Mouse (Mus musculus) olfactory bulb, adult 2 months (tissue): ENCODE measurements around the gene Gm11237. TPM values are rescaled to one million over a fixed set of nuclear protein-coding genes. Genes with fewer than 3 reads are reported as not detected.
"Not testable (repeated sequence)": the region's sequence is repeated elsewhere in the genome, so short reads cannot be mapped to it uniquely, and the experiment has no call there.

Source experiments
- H3K27ac ChIP-seq: fragments of 200-500 bp; 2 replicates; pipeline ENCODE4 v1.5.1; 2012; ENCODE audit warnings: low read depth, low read length; ENCODE audit not compliant: insufficient read depth
- H3K4me1 ChIP-seq: fragments of 200-500 bp; 2 replicates; pipeline ENCODE4 v1.6.1; 2012; ENCODE audit warnings: low read length; ENCODE audit not compliant: control insufficient read depth, insufficient read depth
- H3K4me3 ChIP-seq: fragments of 200-500 bp; 2 replicates; pipeline ENCODE4 v1.5.1; 2012; ENCODE audit warnings: mild to moderate bottlenecking, low read depth, low read length, moderate library complexity; ENCODE audit not compliant: insufficient read depth
- CTCF ChIP-seq: fragments of 200-500 bp; IDR thresholded peaks from 2 replicates; pipeline ENCODE4 v1.5.1; 2012; ENCODE audit warnings: low read depth, mild to moderate bottlenecking, low read length, moderate library complexity; ENCODE audit not compliant: insufficient read depth
- POLR2A ChIP-seq: fragments of 200-500 bp; IDR thresholded peaks from 2 replicates; pipeline ENCODE4 v1.6.1; 2012; ENCODE audit warnings: mild to moderate bottlenecking, low read depth, low read length, moderate library complexity; ENCODE audit not compliant: insufficient read depth
- WGBS: fragments of 180-500 bp; shearing (Covaris S2); methylation state at CpG from one replicate; pipeline ENCODE4 v1.1.7; 2018; 5-methylcytosine and 5-hydroxymethylcytosine counted together
- polyA plus RNA-seq: library from polyadenylated mRNA; stranded (reverse); fragments of >200 nt; gene quantifications from 2 replicates; pipeline ENCODE4 v1.2.4, GENCODE M21; 2012; ENCODE audit warnings: low replicate concordance; ENCODE audit not compliant: missing spikeins, insufficient read depth, insufficient read length

Gm11237 gene
- not detected in 2 replicates for polyA plus RNA-seq

GRCm38 (mm10) chr4:73622684-73623083 lies at the start of gene Gm11237:
Gene Gm11237, plus strand, starts transcription at chr4:73622984.
- not testable (repeated sequence) for H3K4me3 ChIP-seq

GRCm38 (mm10) chr4:73599248-73599647 lies 23.5 kb upstream of the Gm11237 start:
- Histone ChIP-seq H3K4me1 (no peaks in the 10 kb centered on the region), H3K4me3 (no peak overlapping the region), H3K27ac (no peak overlapping the region)
- WGBS: 2% methylated on average over 3 of the region's 3 CpGs
- TF ChIP-seq POLR2A: no peak
- no peak for TF ChIP-seq CTCF

More at GRCm38 (mm10) chr4:73622684-73623083, at the start of gene Gm11237:
- not testable (repeated sequence) for H3K4me1 ChIP-seq, H3K27ac ChIP-seq
- no CpG with 5 or more reads among the region's 3 CpGs for WGBS

- H3K4me3 ChIP-seq, H3K4me1 ChIP-seq, H3K27ac ChIP-seq: not testable (repeated sequence)
- WGBS: no CpG with 5 or more reads among the region's 3 CpGs
These were observed 15.2 kb upstream of the Gm11237 start, which contains the start of gene Gm11238 for GRCm38 (mm10) chr4:73607581-73607980. Gene Gm11238, plus strand, starts transcription at chr4:73607881.

GRCm38 (mm10) chr4:73637821-73638220 lies 15.0 kb downstream of the Gm11237 start, which contains the start of gene Gm11236:
Gene Gm11236, plus strand, starts transcription at chr4:73638121.
- H3K4me1 ChIP-seq, H3K27ac ChIP-seq, H3K4me3 ChIP-seq: not testable (repeated sequence)
- no CpG with 5 or more reads among the region's 4 CpGs for WGBS

- not testable (repeated sequence) for H3K4me3 ChIP-seq, H3K27ac ChIP-seq, H3K4me1 ChIP-seq
- 92% methylated on average over 4 of the region's 4 CpGs for WGBS
These were observed 39.1 kb downstream of the Gm11237 start for GRCm38 (mm10) chr4:73661864-73662263.

GRCm38 (mm10) chr4:73668054-73668453 lies 45.3 kb downstream of the Gm11237 start, which contains the start of gene Gm11239:
Gene Gm11239, plus strand, starts transcription at chr4:73668354.
- WGBS: no CpG with 5 or more reads among the region's 4 CpGs
- H3K4me1 ChIP-seq, H3K4me3 ChIP-seq, H3K27ac ChIP-seq: not testable (repeated sequence)

Other genes starting within 250 kb of the Gm11237 start
- not detected in 2 replicates for gene Gm11487, start 217.9 kb upstream of the Gm11237 start, polyA plus RNA-seq
- not detected in 2 replicates for gene Gm11238, start 15.1 kb upstream of the Gm11237 start, polyA plus RNA-seq
- gene Gm11236, start 15.1 kb downstream of the Gm11237 start, polyA plus RNA-seq: not detected in 2 replicates
- not detected in 2 replicates for gene Gm11239, start 45.4 kb downstream of the Gm11237 start, polyA plus RNA-seq
- gene Gm428, start 60.5 kb downstream of the Gm11237 start, polyA plus RNA-seq: not detected in 2 replicates
- gene Rasef, start 168.0 kb downstream of the Gm11237 start, polyA plus RNA-seq: not detected in 2 replicates